Mouse (Mus musculus): ENCODE measurements at regions not wholly inside any gene's neighbourhood (a gene's known extent, or its start where the extent isn't known, plus 50 kb on each side); places are given as distances from the start of the nearest gene placed in this dataset.

DNA sequence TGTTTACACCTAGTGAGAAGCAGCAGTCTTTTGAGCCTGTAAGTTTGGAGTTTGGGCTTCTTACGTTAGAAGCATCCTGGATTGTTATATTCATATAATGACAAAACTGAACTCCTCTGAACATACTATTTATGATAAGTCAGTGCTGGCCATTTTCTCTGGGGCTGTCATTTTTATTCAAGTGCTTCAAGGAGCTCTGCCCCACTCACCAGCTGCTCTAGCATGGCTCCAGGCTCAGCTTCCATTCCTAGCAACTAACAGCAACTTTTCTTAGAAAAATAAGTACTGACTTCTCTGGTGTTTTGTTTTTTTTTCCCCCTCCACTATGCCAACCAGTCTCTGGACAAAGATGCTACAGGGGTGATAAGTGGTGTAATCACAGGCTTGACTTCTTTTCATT lies 182.3 kb upstream of the Nabp1 start:
- TF ChIP-seq CTCF (IDR thresholded peaks at IDR 0.05), result no peak
- no peak for TF ChIP-seq POLR2A (IDR thresholded peaks at IDR 0.05; ENCODE audit: insufficient read depth, low read depth, low read length)
